27 mouse cellular contexts compared by ENCODE assay signal in the genomic region with DNA sequence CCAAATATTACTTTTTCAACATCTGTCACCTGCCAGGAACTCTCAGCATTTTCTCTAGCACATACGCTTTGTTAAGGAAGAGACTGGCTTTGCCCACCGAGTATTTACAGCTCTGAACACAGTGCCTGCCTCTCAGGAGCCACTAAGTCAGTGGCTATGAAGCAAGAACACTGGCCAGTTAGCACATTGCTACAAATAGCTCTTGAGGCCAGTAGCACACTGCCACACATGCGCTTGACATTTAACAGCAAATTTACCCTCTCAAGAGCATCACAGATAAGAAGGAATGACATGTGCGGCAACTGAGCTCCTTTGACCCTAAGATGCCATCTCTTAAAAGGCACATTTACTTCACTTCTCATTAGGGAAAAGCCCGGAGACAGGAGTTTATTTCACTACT.
DNase-seq lines count a peak whose midpoint lies in the region; ATAC-seq and TF ChIP-seq lines count a peak whose summit lies in the region.
"Had no signal": no experiment of that assay in that cellular context is flagged by ENCODE, and none has a peak within 500 bp of the region (broad histone marks: within the 10 kb centered on the region; RNA-seq: fewer than 3 reads in every experiment).

No protein-coding gene starts in this region.

- WGBS in liver, postnatal 0 days (ENCODE audit: insufficient replicate concordance), result 67% methylated on average over 5 of the region's 5 CpGs
- WGBS in liver, embryonic 12.5 days (ENCODE audit: insufficient replicate concordance), result 60% methylated on average over 5 of the region's 5 CpGs
- 25% methylated on average over 5 of the region's 5 CpGs for WGBS in heart, embryonic 14.5 days

- H3K9me3 ChIP-seq in liver, postnatal 0 days (ENCODE audit: low read length), result no peaks in the 10 kb centered on the region
- H3K9me3 ChIP-seq in liver, embryonic 12.5 days (replicated peaks), result no peaks in the 10 kb centered on the region
- H3K9me3 ChIP-seq in heart, embryonic 14.5 days (ENCODE audit: control insufficient read depth, low read length), result no peaks in the 10 kb centered on the region
- H3K9me3 ChIP-seq: embryonic facial prominence, embryonic 15.5 days; forebrain, embryonic 15.5 days; hindbrain, embryonic 12.5 days; limb, embryonic 13.5 days; liver, embryonic 13.5 days; midbrain, embryonic 12.5 days; neural tube, embryonic 15.5 days had no signal

- peak; percentile 48 for DNase-seq in gastrocnemius, adult 2 months
- no peak for DNase-seq in gastrocnemius, postnatal 4 days (ENCODE audit: low spot score in 2 of 2)
- DNase-seq in liver, postnatal 0 days, result no peak
- peak; percentile 62 for DNase-seq in skeletal muscle tissue, adult 2 months (ENCODE audit: low read depth, low spot score)
- DNase-seq in urinary bladder, postnatal 4 days (ENCODE audit: low spot score in 2 of 2), result no peak
- no peak for DNase-seq in spleen, adult 18-20 months
- DNase-seq: adrenal gland, postnatal 25 days; cerebellum, adult 8-10 months; gastrocnemius, postnatal 14 days; kidney, adult 18-20 months; kidney, postnatal 4 days; liver, embryonic 13.5 days; lung, embryonic 14.5 days; right cerebral cortex, adult 18-20 months; right cerebral cortex, postnatal 4 days; thymus, adult 2 months; thymus, postnatal 4 days had no signal

- TF ChIP-seq CTCF in gastrocnemius, adult 2 months (IDR thresholded peaks at IDR 0.05), result no peak
- no peak for TF ChIP-seq CTCF in liver, postnatal 0 days (IDR thresholded peaks at IDR 0.05; ENCODE audit: low read depth)

- no peak for ATAC-seq in liver, postnatal 0 days
- ATAC-seq in liver, embryonic 12.5 days, result no peak
- peak; percentile 52; the same call in 1 of the 2 replicates for ATAC-seq in heart, embryonic 14.5 days (ENCODE audit: insufficient number of reproducible peaks, insufficient read depth, low FRiP score, low read depth)
- ATAC-seq: CD4-positive, CD25-positive, alpha-beta regulatory T cell, adult 4 months; forebrain, embryonic 15.5 days had no signal

- peaks cover 13% of the 10 kb centered on the region; the same call in 1 of the 2 replicates for H3K4me1 ChIP-seq in liver, postnatal 0 days (ENCODE audit: insufficient read depth)
- peaks cover 28% of the 10 kb centered on the region; the same call in 1 of the 2 replicates for H3K4me1 ChIP-seq in liver, embryonic 12.5 days
- peaks cover 23 to 35% of the 10 kb centered on the region in 2 experiments for H3K4me1 ChIP-seq in heart, embryonic 14.5 days (ENCODE audit: control insufficient read depth in 2 of 2, insufficient read depth in 2 of 2, low read length in 2 of 2)
- H3K4me1 ChIP-seq: forebrain, embryonic 15.5 days; hindbrain, embryonic 12.5 days; midbrain, embryonic 12.5 days had no signal

- H3K27me3 ChIP-seq in liver, postnatal 0 days (ENCODE audit: insufficient read depth, low read length), result no peaks in the 10 kb centered on the region
- no peaks in the 10 kb centered on the region for H3K27me3 ChIP-seq in liver, embryonic 12.5 days (replicated peaks)
- H3K27me3 ChIP-seq in heart, embryonic 14.5 days (ENCODE audit: control insufficient read depth, insufficient read depth, low read length), result no peaks in the 10 kb centered on the region
- H3K27me3 ChIP-seq: embryonic facial prominence, embryonic 15.5 days; forebrain, embryonic 15.5 days; hindbrain, embryonic 12.5 days; limb, embryonic 13.5 days; liver, embryonic 13.5 days; midbrain, embryonic 12.5 days; neural tube, embryonic 15.5 days had no signal

- TF ChIP-seq EP300 in liver, postnatal 0 days (IDR thresholded peaks at IDR 0.05; ENCODE audit: low read depth), result no peak

- no peak overlapping the region for H3K4me2 ChIP-seq in liver, postnatal 0 days (ENCODE audit: low read depth, low read length)
- no peak overlapping the region for H3K4me2 ChIP-seq in liver, embryonic 12.5 days
- H3K4me2 ChIP-seq in heart, embryonic 14.5 days (ENCODE audit: low read length), result peak overlapping the region; percentile 40
- H3K4me2 ChIP-seq: embryonic facial prominence, embryonic 15.5 days; forebrain, embryonic 15.5 days; hindbrain, embryonic 12.5 days; limb, embryonic 13.5 days; liver, embryonic 13.5 days; lung, embryonic 14.5 days; midbrain, embryonic 12.5 days; neural tube, embryonic 15.5 days had no signal

- H3K36me3 ChIP-seq in liver, postnatal 0 days (replicated peaks; ENCODE audit: insufficient read depth, low read length), result no peaks in the 10 kb centered on the region
- H3K36me3 ChIP-seq in liver, embryonic 12.5 days, result no peaks in the 10 kb centered on the region
- H3K36me3 ChIP-seq in heart, embryonic 14.5 days (ENCODE audit: control insufficient read depth, insufficient read depth, low read length), result no peaks in the 10 kb centered on the region
- H3K36me3 ChIP-seq: embryonic facial prominence, embryonic 15.5 days; forebrain, embryonic 15.5 days; hindbrain, embryonic 12.5 days; limb, embryonic 13.5 days; liver, embryonic 13.5 days; midbrain, embryonic 12.5 days; neural tube, embryonic 15.5 days had no signal

- intact Hi-C loops in gastrocnemius, adult 2 months (cut with DNase I), result no loop called here

- H3K4me3 ChIP-seq in gastrocnemius, adult 2 months, result no peak overlapping the region
- no peak overlapping the region for H3K4me3 ChIP-seq in liver, postnatal 0 days (ENCODE audit: low read depth, low read length)
- H3K4me3 ChIP-seq in liver, embryonic 12.5 days, result no peak overlapping the region
- H3K4me3 ChIP-seq in heart, embryonic 14.5 days (ENCODE audit: control insufficient read depth in 1 of 2, insufficient read depth in 1 of 2, low read depth in 1 of 2, low read length in 2 of 2), result no peak overlapping the region
- H3K4me3 ChIP-seq: embryonic facial prominence, embryonic 15.5 days; forebrain, embryonic 15.5 days; hindbrain, embryonic 12.5 days; limb, embryonic 13.5 days; liver, embryonic 13.5 days; midbrain, embryonic 12.5 days; neural tube, embryonic 15.5 days had no signal

- peak overlapping the region; percentile 82 for H3K27ac ChIP-seq in gastrocnemius, adult 2 months
- H3K27ac ChIP-seq in liver, postnatal 0 days (ENCODE audit: low read depth), result 0 out of 2 replicates have a peak overlapping the region, but pooled peaks have one; percentile 11
- no peak overlapping the region for H3K27ac ChIP-seq in liver, embryonic 12.5 days
- peak overlapping the region; percentile 53 to 85 for H3K27ac ChIP-seq in heart, embryonic 14.5 days (replicated peaks in 1 of 2; ENCODE audit: control insufficient read depth in 1 of 2, insufficient read depth in 1 of 2, low read depth in 2 of 2, low read length in 2 of 2)
- H3K27ac ChIP-seq: embryonic facial prominence, embryonic 15.5 days; forebrain, embryonic 15.5 days; hindbrain, embryonic 12.5 days; limb, embryonic 13.5 days; liver, embryonic 13.5 days; midbrain, embryonic 12.5 days; neural tube, embryonic 15.5 days; stomach, postnatal 0 days had no signal

- no peak overlapping the region for H3K9ac ChIP-seq in liver, postnatal 0 days (replicated peaks)
- H3K9ac ChIP-seq in liver, embryonic 12.5 days, result no peak overlapping the region
- no peak overlapping the region for H3K9ac ChIP-seq in heart, embryonic 14.5 days (ENCODE audit: low read length)
- H3K9ac ChIP-seq: embryonic facial prominence, embryonic 15.5 days; forebrain, embryonic 15.5 days; hindbrain, embryonic 12.5 days; limb, embryonic 13.5 days; liver, embryonic 13.5 days; lung, embryonic 14.5 days; midbrain, embryonic 12.5 days; neural tube, embryonic 15.5 days had no signal

Comparison
In these comparisons a context has a peak if more than half of its experiments do, and no peak if none do; other contexts are left out.
1. DNase-seq: peak in gastrocnemius, adult 2 months (single experiment) and skeletal muscle tissue, adult 2 months (single experiment); none in gastrocnemius, postnatal 4 days (0 of 2), liver, postnatal 0 days (single experiment), urinary bladder, postnatal 4 days (0 of 2) and spleen, adult 18-20 months (0 of 2).